Mouse (Mus musculus) liver, adult 2 months (tissue): ENCODE results near the gene Cnot9.

ENCODE experiments used
- CTCF ChIP-seq: fragments of 200-500 bp; IDR thresholded peaks from 2 replicates; pipeline ENCODE4 v1.5.1; 2011; ENCODE audit warnings: low read depth, low read length, control low read depth
- POLR2A ChIP-seq: fragments of 200-500 bp; IDR thresholded peaks from 2 replicates; pipeline ENCODE4 v1.6.1; 2011; ENCODE audit warnings: low read length, control low read depth; ENCODE audit not compliant: insufficient read depth; ENCODE audit errors: extremely low read depth

GRCm38 (mm10) chr1:74565834-74566233, 60.0 kb downstream of the Cnot9 start:
- no peak for TF ChIP-seq CTCF
- TF ChIP-seq POLR2A, result no peak
